Mouse (Mus musculus): ENCODE measurements around the gene Ninl.
"Not testable (repeated sequence)": the region's sequence is repeated elsewhere in the genome, so short reads cannot be mapped to it uniquely, and the experiment has no call there.

GRCm38 (mm10) chr2:150908881-150909280, 130.3 kb downstream of the Ninl start:
- not testable (repeated sequence) for TF ChIP-seq CTCF, EP300 (IDR thresholded peaks at IDR 0.05; ENCODE audit: low read depth)

Data from liver, postnatal 0 days (tissue).